Mouse (Mus musculus) CD4-positive, CD25-positive, alpha-beta regulatory T cell (primary cell): ENCODE measurements around the gene Adamts12. TPM values are rescaled to one million over a fixed set of nuclear protein-coding genes. Genes with fewer than 3 reads are reported as not detected.

Experiments used
- polyA plus RNA-seq: library from polyadenylated mRNA; unstranded; fragments of 100-300 nt; shearing (Covaris generic); gene quantifications from one replicate; pipeline ENCODE4 v1.2.1, GENCODE M21; 2017

The Adamts12 gene
- not detected for polyA plus RNA-seq

GRCm38 (mm10) chr15:11064558-11065411 lies at the start of gene Adamts12:
Gene Adamts12, plus strand, starts transcription at chr15:11064790.

DNA sequence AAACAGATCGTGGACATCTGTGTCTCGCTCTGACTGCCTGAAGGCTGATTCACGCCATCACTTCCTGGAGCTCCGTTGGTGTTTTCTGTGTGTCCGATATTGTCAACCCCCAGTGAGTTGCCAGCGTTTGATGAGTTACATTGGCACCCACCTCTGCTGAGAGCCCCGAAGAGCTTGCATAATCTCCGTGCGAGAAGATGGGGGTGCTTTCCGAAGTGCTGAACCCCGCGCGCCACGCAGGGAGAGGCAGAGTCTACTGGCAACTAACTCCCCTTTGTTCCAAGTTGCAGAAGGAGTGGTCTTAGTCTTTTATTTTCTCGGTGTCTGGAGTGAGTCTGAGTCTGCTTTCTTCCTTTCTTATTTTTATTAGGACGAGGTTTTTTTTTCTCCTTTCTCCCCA lies 26.9 kb upstream of the Adamts12 start, which contains the start of gene Rxfp3:
TSS of gene Rxfp3 (minus strand) at position 281 of the 400 bp plus-strand sequence.

Other genes with a start within 250 kb of the Adamts12 start
- not detected for gene C1qtnf3, start 112.5 kb upstream of the Adamts12 start, polyA plus RNA-seq
- 5.2 TPM for gene Amacr, start 83.0 kb upstream of the Adamts12 start, polyA plus RNA-seq
- gene Slc45a2, start 64.1 kb upstream of the Adamts12 start, polyA plus RNA-seq: not detected
- gene Rxfp3, start 26.8 kb upstream of the Adamts12 start, polyA plus RNA-seq: 0.05 TPM